Mouse (Mus musculus) myocyte (in vitro differentiated cells): ENCODE data around the gene Ly75.

Source experiments
- CEBPB ChIP-seq: IDR thresholded peaks from 2 replicates; pipeline ENCODE4 v1.6.1; 2011; ENCODE audit warnings: mild to moderate bottlenecking, moderate library complexity; ENCODE audit not compliant: poor library complexity, insufficient read depth, severe bottlenecking
- MAX ChIP-seq: IDR thresholded peaks from one replicate; pipeline ENCODE4 v1.6.1; 2011; ENCODE audit warnings: low read depth, mild to moderate bottlenecking, control low read depth
- POLR2A ChIP-seq: IDR thresholded peaks from one replicate; pipeline ENCODE4 v1.6.1; 2011; ENCODE audit warnings: low read depth, mild to moderate bottlenecking, control low read depth, moderate library complexity; ENCODE audit not compliant: insufficient read length
- TCF12 ChIP-seq: IDR thresholded peaks from one replicate; pipeline ENCODE4 v1.6.1; 2011; ENCODE audit warnings: mild to moderate bottlenecking, control low read depth; ENCODE audit not compliant: poor library complexity, insufficient read depth, severe bottlenecking

GRCm38 (mm10) chr2:60298266-60298665 is 84.8 kb downstream of the Ly75 start:
- TF ChIP-seq TCF12, result no peak
- no peak for TF ChIP-seq MAX
- no peak for TF ChIP-seq POLR2A
- no peak for TF ChIP-seq CEBPB
